Mouse (Mus musculus) adrenal gland, postnatal 10 days (tissue): ENCODE measurements at regions not wholly inside any gene's neighbourhood (a gene's known extent, or its start where the extent isn't known, plus 50 kb on each side); places are given as distances from the start of the nearest gene placed in this dataset.

ENCODE experiments used
- DNase-seq: peaks from one replicate; pipeline ENCODE4 v3.0.0; 2021; ENCODE audit warnings: mixed read lengths

- peak; percentile 15 for DNase-seq
Observed at GRCm38 (mm10) chr1:3900354-3900753, 907.3 kb upstream of the Gm37988 start.

- DNase-seq: no peak
Observed at GRCm38 (mm10) chr1:3903432-3903831, 904.3 kb upstream of the Gm37988 start.

- DNase-seq: no peak
Observed at GRCm38 (mm10) chr1:3912499-3912898, 895.2 kb upstream of the Gm37988 start.

- DNase-seq: peak; percentile 8
Observed at GRCm38 (mm10) chr1:3913631-3914030, 894.1 kb upstream of the Gm37988 start.
